Mouse (Mus musculus) testis, adult 2 months (tissue): ENCODE data around the gene Arhgap30.

ENCODE experiments used
- CTCF ChIP-seq: fragments of 200-500 bp; IDR thresholded peaks from 2 replicates; pipeline ENCODE4 v1.5.1; 2012; ENCODE audit warnings: low read depth, mild to moderate bottlenecking, inconsistent platforms, low read length, moderate library complexity; ENCODE audit not compliant: control insufficient read depth, insufficient read depth, insufficient replicate concordance
- POLR2A ChIP-seq: fragments of 200-500 bp; IDR thresholded peaks from 2 replicates; pipeline ENCODE4 v1.6.1; 2012; ENCODE audit warnings: low read depth, mild to moderate bottlenecking, inconsistent platforms, low read length, moderate library complexity; ENCODE audit not compliant: control insufficient read depth

DNA sequence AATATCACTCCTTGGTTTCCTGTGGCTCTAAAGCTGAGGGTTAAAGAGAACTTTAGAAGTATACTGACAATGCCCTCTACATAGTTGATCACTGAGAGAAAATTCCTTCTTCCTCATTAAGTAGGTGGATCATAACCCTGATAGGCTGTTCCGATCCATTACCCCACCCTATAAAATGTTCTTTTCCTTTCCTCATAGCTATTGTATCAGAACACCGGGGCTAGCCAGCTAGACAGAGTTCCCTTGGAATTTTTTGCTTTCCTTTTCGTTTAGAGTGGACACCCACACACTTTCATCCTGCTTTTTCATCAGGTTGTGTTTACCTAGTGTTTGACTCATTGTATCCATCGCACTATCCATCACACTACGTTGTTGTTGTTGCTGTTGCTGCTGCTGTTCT is 35.9 kb downstream of the Arhgap30 start:
- TF ChIP-seq POLR2A (no peak), CTCF (no peak)
